Mouse (Mus musculus): Measurements from ENCODE around the gene AC124502.3.

- no peak for TF ChIP-seq GATA1 (IDR thresholded peaks at IDR 0.05; ENCODE audit: borderline replicate concordance, low read length)
- no peak for TF ChIP-seq FLI1 (IDR thresholded peaks at IDR 0.05; ENCODE audit: low read length)
Measured at GRCm38 (mm10) chr19:5021416-5021815, 17.3 kb upstream of the AC124502.3 start.
